Mouse (Mus musculus): ENCODE data around the gene Ms4a6c. TPM values are rescaled to one million over a fixed set of nuclear protein-coding genes. Genes with fewer than 3 reads are reported as not detected.
"Not testable (repeated sequence)": the region's sequence is repeated elsewhere in the genome, so short reads cannot be mapped to it uniquely, and the experiment has no call there.

Gene Ms4a6c
- polyA plus RNA-seq, 1 experiment from 2014 or later, result 7.9 TPM

- WGBS, result 56% methylated on average over 1 of the region's 1 CpGs
- ATAC-seq (ENCODE audit: borderline replicate concordance, extremely low read depth, low FRiP score, low TSS enrichment), result no peak
- H3K36me3 ChIP-seq, result no peaks in the 10 kb centered on the region
- H3K4me2 ChIP-seq, result no peak overlapping the region
- H3K4me3 ChIP-seq, result no peak overlapping the region
- no peaks in the 10 kb centered on the region for H3K27me3 ChIP-seq
- H3K27ac ChIP-seq, result no peak overlapping the region
- no peak overlapping the region for H3K9ac ChIP-seq
- H3K4me1 ChIP-seq, result no peaks in the 10 kb centered on the region
- H3K9me3 ChIP-seq, result no peaks in the 10 kb centered on the region
Measured at GRCm38 (mm10) chr19:11504857-11505256, 35.7 kb downstream of the Ms4a6c start.

- Histone ChIP-seq H3K27ac (no peak overlapping the region), H3K27me3 (no peaks in the 10 kb centered on the region), H3K36me3 (no peaks in the 10 kb centered on the region), H3K4me3 (no peak overlapping the region), H3K9ac (no peak overlapping the region), H3K4me2 (no peak overlapping the region), H3K4me1 (no peaks in the 10 kb centered on the region), H3K9me3 (no peaks in the 10 kb centered on the region)
- ATAC-seq (ENCODE audit: borderline replicate concordance, extremely low read depth, low FRiP score, low TSS enrichment), result no peak
- 46% methylated on average over 1 of the region's 1 CpGs for WGBS
Measured at GRCm38 (mm10) chr19:11513458-11513857, 44.3 kb downstream of the Ms4a6c start.

- no peaks in the 10 kb centered on the region for H3K9me3 ChIP-seq
- H3K4me2 ChIP-seq, result no peak within 1 kb of the TSS
- no peak within 1 kb of the TSS for H3K4me3 ChIP-seq
- no peak within 1 kb of the TSS for H3K9ac ChIP-seq
- no peaks in the 10 kb centered on the region for H3K4me1 ChIP-seq
- no peaks in the 10 kb centered on the region for H3K27me3 ChIP-seq
- ATAC-seq (ENCODE audit: borderline replicate concordance, extremely low read depth, low FRiP score, low TSS enrichment), result no peak
- H3K36me3 ChIP-seq, result no peaks in the 10 kb centered on the region
- no peak within 1 kb of the TSS for H3K27ac ChIP-seq
Measured at GRCm38 (mm10) chr19:11516246-11516645, 47.1 kb downstream of the Ms4a6c start, which contains the start of gene Ms4a6b. Gene Ms4a6b (plus strand): TSS chr19:11516512.

GRCm38 (mm10) chr19:11516845-11517244, 47.7 kb downstream of the Ms4a6c start:
- no peak for ATAC-seq (ENCODE audit: borderline replicate concordance, extremely low read depth, low FRiP score, low TSS enrichment)
- H3K27ac ChIP-seq, result no peak overlapping the region
- H3K4me1 ChIP-seq, result no peaks in the 10 kb centered on the region
- no peak overlapping the region for H3K9ac ChIP-seq
- no peaks in the 10 kb centered on the region for H3K27me3 ChIP-seq
- WGBS, result 54% methylated on average over 4 of the region's 4 CpGs
- no peak overlapping the region for H3K4me3 ChIP-seq
- no peaks in the 10 kb centered on the region for H3K9me3 ChIP-seq
- no peaks in the 10 kb centered on the region for H3K36me3 ChIP-seq
- H3K4me2 ChIP-seq, result no peak overlapping the region

GRCm38 (mm10) chr19:11517373-11517772, 48.2 kb downstream of the Ms4a6c start:
- H3K36me3 ChIP-seq; H3K4me2 ChIP-seq; H3K4me3 ChIP-seq; ATAC-seq (ENCODE audit: borderline replicate concordance, extremely low read depth, low FRiP score, low TSS enrichment); H3K9ac ChIP-seq; H3K27ac ChIP-seq; H3K4me1 ChIP-seq; H3K9me3 ChIP-seq; H3K27me3 ChIP-seq: not testable (repeated sequence)
- WGBS, result 26% methylated on average over 1 of the region's 1 CpGs

GRCm38 (mm10) chr19:11518356-11518755, 49.2 kb downstream of the Ms4a6c start:
- WGBS, result 67% methylated on average over 2 of the region's 2 CpGs
- not testable (repeated sequence) for H3K4me1 ChIP-seq; ATAC-seq (ENCODE audit: borderline replicate concordance, extremely low read depth, low FRiP score, low TSS enrichment); H3K4me3 ChIP-seq; H3K4me2 ChIP-seq; H3K9me3 ChIP-seq; H3K9ac ChIP-seq; H3K36me3 ChIP-seq; H3K27me3 ChIP-seq; H3K27ac ChIP-seq

- WGBS, result 76% methylated on average over 3 of the region's 3 CpGs
- H3K9ac ChIP-seq, result no peak overlapping the region
- no peak overlapping the region for H3K4me2 ChIP-seq
- H3K9me3 ChIP-seq, result no peaks in the 10 kb centered on the region
- ATAC-seq (ENCODE audit: borderline replicate concordance, extremely low read depth, low FRiP score, low TSS enrichment), result no peak
- H3K27me3 ChIP-seq, result no peaks in the 10 kb centered on the region
- no peak overlapping the region for H3K4me3 ChIP-seq
- no peak overlapping the region for H3K27ac ChIP-seq
- no peaks in the 10 kb centered on the region for H3K4me1 ChIP-seq
- no peaks in the 10 kb centered on the region for H3K36me3 ChIP-seq
Measured at GRCm38 (mm10) chr19:11520146-11520545, 51.0 kb downstream of the Ms4a6c start.

Other genes starting within 250 kb of the Ms4a6c start
- gene Ms4a12, start 236.9 kb upstream of the Ms4a6c start, polyA plus RNA-seq (2015; fragmentation: Nextera tagmentation; extraction: Ambion mirVana), result not detected in 2 replicates
- not detected in 2 replicates for gene Ms4a1, start 203.1 kb upstream of the Ms4a6c start, polyA plus RNA-seq (2015; fragmentation: Nextera tagmentation; extraction: Ambion mirVana)
- gene Ms4a5, start 185.5 kb upstream of the Ms4a6c start, polyA plus RNA-seq (2015; fragmentation: Nextera tagmentation; extraction: Ambion mirVana), result not detected in 2 replicates
- 0.05 and 0.06 TPM in 2 replicates for gene Ms4a14, start 154.9 kb upstream of the Ms4a6c start, polyA plus RNA-seq (2015; fragmentation: Nextera tagmentation; extraction: Ambion mirVana)
- 4.4 and 4.6 TPM in 2 replicates for gene Ms4a7, start 133.2 kb upstream of the Ms4a6c start, polyA plus RNA-seq (2015; fragmentation: Nextera tagmentation; extraction: Ambion mirVana)
- gene Ms4a4a, start 93.8 kb upstream of the Ms4a6c start, polyA plus RNA-seq (2015; fragmentation: Nextera tagmentation; extraction: Ambion mirVana), result 4.6 and 6.4 TPM in 2 replicates
- gene Ms4a4c, start 64.6 kb upstream of the Ms4a6c start, polyA plus RNA-seq (2015; fragmentation: Nextera tagmentation; extraction: Ambion mirVana), result 1.2 and 1.9 TPM in 2 replicates
- gene Ms4a4b, start 25.8 kb upstream of the Ms4a6c start, polyA plus RNA-seq (2015; fragmentation: Nextera tagmentation; extraction: Ambion mirVana), result 0.04 and 0.69 TPM in 2 replicates
- 0.22 TPM in 1 of 2 replicates, not detected in the other for gene Gm8369, start 16.6 kb downstream of the Ms4a6c start, polyA plus RNA-seq (2015; fragmentation: Nextera tagmentation; extraction: Ambion mirVana)
- gene Ms4a6b, start 47.1 kb downstream of the Ms4a6c start, polyA plus RNA-seq (2015; fragmentation: Nextera tagmentation; extraction: Ambion mirVana), result 4.9 and 7.1 TPM in 2 replicates
- gene Ms4a4d, start 67.4 kb downstream of the Ms4a6c start, polyA plus RNA-seq (2015; fragmentation: Nextera tagmentation; extraction: Ambion mirVana), result 1.2 and 1.4 TPM in 2 replicates
- gene Ms4a6d, start 135.5 kb downstream of the Ms4a6c start, polyA plus RNA-seq (2015; fragmentation: Nextera tagmentation; extraction: Ambion mirVana), result 4.6 and 6.4 TPM in 2 replicates
- gene Ms4a2, start 154.4 kb downstream of the Ms4a6c start, polyA plus RNA-seq (2015; fragmentation: Nextera tagmentation; extraction: Ambion mirVana), result 0.17 and 0.23 TPM in 2 replicates
- gene Ms4a3, start 171.5 kb downstream of the Ms4a6c start, polyA plus RNA-seq (2015; fragmentation: Nextera tagmentation; extraction: Ambion mirVana), result 0.19 TPM in 1 of 2 replicates, not detected in the other
- gene Oosp2, start 191.2 kb downstream of the Ms4a6c start, polyA plus RNA-seq (2015; fragmentation: Nextera tagmentation; extraction: Ambion mirVana), result not detected in 2 replicates
- gene Oosp1, start 221.8 kb downstream of the Ms4a6c start, polyA plus RNA-seq (2015; fragmentation: Nextera tagmentation; extraction: Ambion mirVana), result not detected in 2 replicates
- gene Oosp3, start 227.7 kb downstream of the Ms4a6c start, polyA plus RNA-seq (2015; fragmentation: Nextera tagmentation; extraction: Ambion mirVana), result not detected in 2 replicates

Data from lung, embryonic 15.5 days (tissue).